Mouse (Mus musculus) neural tube, embryonic 11.5 days (tissue): ENCODE data around the gene Zbtb45. TPM values are rescaled to one million over a fixed set of nuclear protein-coding genes. Genes with fewer than 3 reads are reported as not detected.
A peak's percentile ranks its signal among the peaks of the same experiment; 100 is the strongest.

ENCODE experiments used
- ATAC-seq: fragments of 200-750 bp; cut with Nextera tagmentation; 2 replicates; pipeline ENCODE4 v1.8.0; 2017; ENCODE audit warnings: moderate number of reproducible peaks, mild to moderate bottlenecking, moderate TSS enrichment, moderate library complexity; ENCODE audit not compliant: insufficient read depth, low FRiP score, low TSS enrichment
- DNase-seq: peaks from one replicate; pipeline ENCODE4 v3.0.0-alpha.2; 2015; ENCODE audit warnings: low spot score
- H3K27ac ChIP-seq: fragments of 300-500 bp; sonication (generic); 2 replicates; pipeline ENCODE4 v1.5.1; 2014; ENCODE audit warnings: low read depth, mild to moderate bottlenecking, low read length
- H3K27me3 ChIP-seq: fragments of 300-500 bp; sonication (generic); 2 replicates; pipeline ENCODE4 v1.6.1; 2014; ENCODE audit warnings: mild to moderate bottlenecking, low read length, mixed read lengths; ENCODE audit not compliant: control insufficient read depth, insufficient read depth
- H3K36me3 ChIP-seq: fragments of 300-500 bp; sonication (generic); 2 replicates; pipeline ENCODE4 v1.6.1; 2014; ENCODE audit warnings: mild to moderate bottlenecking, low read length, moderate library complexity, mixed read lengths; ENCODE audit not compliant: control insufficient read depth, insufficient read depth
- H3K4me1 ChIP-seq: fragments of 300-500 bp; sonication (generic); 2 replicates; pipeline ENCODE4 v1.6.1; 2014; ENCODE audit warnings: low read length, mixed read lengths; ENCODE audit not compliant: control insufficient read depth, insufficient read depth
- H3K4me2 ChIP-seq: fragments of 300-500 bp; sonication (generic); 2 replicates; pipeline ENCODE4 v1.6.1; 2014; ENCODE audit warnings: low read depth, mild to moderate bottlenecking, moderate library complexity
- H3K4me3 ChIP-seq: fragments of 300-500 bp; sonication (generic); 2 replicates; pipeline ENCODE4 v1.5.1; 2014; ENCODE audit warnings: low read depth, low read length
- H3K9ac ChIP-seq: fragments of 300-500 bp; sonication (generic); 2 replicates; pipeline ENCODE4 v1.6.1; 2014; ENCODE audit warnings: mild to moderate bottlenecking, low read length
- H3K9me3 ChIP-seq: fragments of 300-500 bp; sonication (generic); 2 replicates; pipeline ENCODE4 v1.6.1; 2016; ENCODE audit warnings: low read length; ENCODE audit not compliant: control insufficient read depth
- WGBS: fragments of 180-500 bp; shearing (Covaris S2); extraction: QIAGEN DNeasy Blood & Tissue Kit; methylation state at CpG from one replicate; pipeline ENCODE4 v1.1.7; 2014; 5-methylcytosine and 5-hydroxymethylcytosine counted together
- polyA plus RNA-seq: library from polyadenylated mRNA; unstranded; fragments of >200 nt; fragmentation: Nextera tagmentation; extraction: Ambion mirVana; gene quantifications from 2 replicates; pipeline ENCODE4 v1.2.1, GENCODE M21; 2014

Gene Zbtb45
- polyA plus RNA-seq, 1 experiment from 2014 or later: 33.5 TPM

DNA sequence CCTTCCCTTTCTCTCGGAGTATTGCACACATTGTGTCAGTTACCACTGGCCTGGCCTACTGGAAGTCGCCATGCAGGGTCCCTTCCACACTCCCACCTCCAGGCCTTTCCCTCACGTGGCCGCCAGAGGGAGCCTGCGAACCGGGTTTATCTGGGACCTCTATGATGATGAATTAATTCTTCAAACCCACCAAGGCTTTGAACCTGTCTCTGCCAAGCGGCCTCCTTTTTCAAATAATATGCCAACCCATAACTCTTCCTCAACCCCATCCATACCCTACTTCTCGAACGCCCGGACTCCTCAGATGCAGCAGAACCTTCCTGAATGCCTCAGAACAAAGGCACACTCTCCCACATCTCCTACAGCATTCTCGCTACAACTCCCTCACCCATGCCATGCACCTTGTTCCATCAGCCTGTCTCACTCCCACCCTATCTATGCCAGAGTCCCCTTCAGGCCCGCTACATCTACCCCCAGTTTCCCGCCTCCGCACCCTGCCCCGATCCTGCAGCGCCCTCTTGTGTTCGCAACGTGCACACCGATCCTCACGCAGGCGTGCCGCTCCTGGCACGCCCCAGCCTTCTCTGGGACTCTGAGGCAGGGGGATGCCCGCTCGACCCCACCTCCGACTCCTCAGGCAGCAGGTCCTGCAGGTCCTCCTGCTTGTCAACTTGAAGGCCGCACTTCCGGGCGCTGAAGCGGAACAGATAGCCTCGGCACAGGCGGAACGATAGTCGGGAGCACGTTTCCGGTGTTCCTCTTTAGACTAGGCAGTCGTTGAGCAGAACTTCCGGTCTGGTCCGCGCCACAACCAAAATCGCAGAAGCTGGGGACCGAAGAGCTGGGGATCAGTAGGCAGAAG lies 460 bp downstream of the Zbtb45 start:
- peak; percentile 83 for ATAC-seq
- WGBS: 1% methylated on average over 42 of the region's 42 CpGs
- Histone ChIP-seq H3K4me2 (peak overlapping the region; percentile 83), H3K36me3 (peaks cover 5% of the 10 kb centered on the region; the same call in 1 of the 2 replicates), H3K4me1 (peaks cover 8% of the 10 kb centered on the region), H3K27ac (peak overlapping the region; percentile 93), H3K27me3 (peaks cover 7% of the 10 kb centered on the region), H3K9me3 (no peaks in the 10 kb centered on the region), H3K4me3 (peak overlapping the region; percentile 64), H3K9ac (peak overlapping the region; percentile 87)
- DNase-seq: peak; percentile 96

GRCm38 (mm10) chr7:13007341-13008092 lies 2.3 kb downstream of the Zbtb45 start:
- H3K27ac ChIP-seq: no peak overlapping the region
- WGBS: 28% methylated on average over 57 of the region's 57 CpGs
- H3K36me3 ChIP-seq: peaks cover 5% of the 10 kb centered on the region; the same call in 1 of the 2 replicates
- ATAC-seq (no peak), DNase-seq (no peak)
- H3K9ac ChIP-seq: peak overlapping the region; percentile 11; the same call in 1 of the 2 replicates
- H3K4me3 ChIP-seq: peak overlapping the region; percentile 12; the same call in 1 of the 2 replicates
- no peaks in the 10 kb centered on the region for H3K9me3 ChIP-seq
- H3K27me3 ChIP-seq: peaks cover 7% of the 10 kb centered on the region
- peak overlapping the region; percentile 24 for H3K4me2 ChIP-seq
- H3K4me1 ChIP-seq: peaks cover 8% of the 10 kb centered on the region

DNA sequence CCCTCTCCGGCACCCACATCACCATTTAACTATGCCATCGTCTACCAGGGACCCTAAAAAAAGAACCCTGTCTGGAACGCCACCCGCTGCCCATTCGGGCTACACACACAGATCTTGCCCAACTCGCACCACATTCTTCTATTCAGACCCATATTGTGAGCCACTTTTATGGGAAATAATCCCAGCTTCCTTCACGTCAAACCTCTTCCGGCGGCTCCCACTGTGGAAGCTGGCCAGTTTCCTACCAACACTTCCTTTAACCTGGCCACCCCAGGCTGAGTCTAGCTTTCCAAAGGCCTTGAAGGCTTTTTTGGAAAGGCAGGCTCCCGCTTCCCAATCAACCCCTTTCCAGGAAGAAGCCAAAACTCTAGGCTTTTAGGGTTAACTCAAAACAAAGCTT lies 3.3 kb downstream of the Zbtb45 start:
- Histone ChIP-seq H3K27me3 (peaks cover 7% of the 10 kb centered on the region), H3K9ac (no peak overlapping the region), H3K4me2 (no peak overlapping the region), H3K4me1 (peaks cover 8% of the 10 kb centered on the region), H3K9me3 (no peaks in the 10 kb centered on the region), H3K36me3 (peaks cover 5% of the 10 kb centered on the region; the same call in 1 of the 2 replicates), H3K27ac (no peak overlapping the region), H3K4me3 (no peak overlapping the region)
- 91% methylated on average over 10 of the region's 10 CpGs for WGBS
- ATAC-seq (no peak), DNase-seq (no peak)

DNA sequence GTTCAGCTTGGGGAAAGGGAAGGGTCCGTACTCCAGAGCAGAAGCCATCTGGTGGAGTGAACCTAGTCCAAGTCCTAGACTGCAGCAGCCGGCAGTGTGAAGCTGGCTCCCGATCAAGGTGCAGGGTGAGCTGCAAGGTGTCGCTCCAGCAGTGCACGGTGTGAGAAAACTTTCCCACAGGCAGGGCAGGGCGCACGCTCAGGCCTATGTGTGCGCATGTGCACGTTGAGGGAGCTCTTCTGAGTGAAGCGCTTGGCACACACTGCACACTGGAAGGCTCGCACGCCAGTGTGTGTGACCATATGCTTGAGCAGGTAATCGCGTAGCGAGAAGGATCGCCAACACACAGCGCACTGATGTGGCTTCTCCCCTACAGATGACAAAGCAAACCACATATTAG lies 3.8 kb downstream of the Zbtb45 start:
- Histone ChIP-seq H3K4me1 (peaks cover 8% of the 10 kb centered on the region), H3K9me3 (no peaks in the 10 kb centered on the region), H3K9ac (no peak overlapping the region), H3K27me3 (peaks cover 7% of the 10 kb centered on the region), H3K4me3 (no peak overlapping the region), H3K36me3 (peaks cover 5% of the 10 kb centered on the region; the same call in 1 of the 2 replicates), H3K27ac (no peak overlapping the region), H3K4me2 (no peak overlapping the region)
- DNase-seq (no peak), ATAC-seq (no peak)
- 91% methylated on average over 17 of the region's 17 CpGs for WGBS

DNA sequence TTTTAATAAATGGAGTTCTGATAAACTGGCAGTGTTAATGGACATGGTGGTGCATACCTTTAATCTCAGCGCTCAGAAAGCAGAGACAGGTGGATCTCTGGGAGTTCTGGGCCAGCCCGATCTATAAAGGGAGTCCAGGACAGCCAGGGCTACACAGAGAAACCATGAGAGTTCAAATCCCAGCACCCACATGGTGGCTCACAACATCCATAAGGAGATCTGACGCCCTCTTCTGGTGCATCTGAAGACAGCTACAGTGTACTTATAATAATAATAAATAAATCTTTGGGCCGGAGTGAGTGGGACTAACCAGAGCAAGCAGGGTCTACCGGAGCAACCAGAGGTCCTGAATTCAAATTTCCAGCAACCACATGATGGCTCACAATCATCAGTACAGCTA lies 6.5 kb downstream of the Zbtb45 start:
- no peak overlapping the region for H3K9ac ChIP-seq
- H3K4me2 ChIP-seq: no peak overlapping the region
- H3K27ac ChIP-seq: no peak overlapping the region
- no peak overlapping the region for H3K4me3 ChIP-seq
- H3K9me3 ChIP-seq: no peaks in the 10 kb centered on the region
- no peak for ATAC-seq
- 75% methylated on average over 5 of the region's 5 CpGs for WGBS
- H3K27me3 ChIP-seq: peaks cover 7% of the 10 kb centered on the region
- peaks cover 5% of the 10 kb centered on the region; the same call in 1 of the 2 replicates for H3K36me3 ChIP-seq
- no peak for DNase-seq
- H3K4me1 ChIP-seq: peaks cover 3% of the 10 kb centered on the region

DNA sequence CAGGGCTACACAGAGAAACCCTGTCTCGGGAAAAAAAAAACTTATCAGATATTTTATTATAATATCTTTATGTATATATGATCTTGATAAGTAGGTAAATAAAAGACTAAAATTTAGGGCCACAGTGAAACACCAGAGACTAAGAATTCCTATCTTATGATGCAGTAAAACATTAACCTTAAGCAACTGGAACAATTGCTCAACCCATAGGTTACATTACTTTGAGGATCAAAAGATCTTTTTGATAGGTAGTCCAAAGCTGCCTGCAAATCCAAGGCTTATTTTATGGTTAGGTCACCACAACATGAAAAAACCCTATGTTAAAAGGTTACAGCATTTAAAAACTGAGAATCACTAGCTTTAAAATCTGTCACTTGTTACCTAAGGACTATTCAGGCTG lies 8.2 kb downstream of the Zbtb45 start:
- Histone ChIP-seq H3K9ac (no peak overlapping the region), H3K27ac (no peak overlapping the region), H3K4me2 (no peak overlapping the region), H3K27me3 (no peaks in the 10 kb centered on the region), H3K4me3 (no peak overlapping the region), H3K9me3 (no peaks in the 10 kb centered on the region), H3K4me1 (no peaks in the 10 kb centered on the region), H3K36me3 (peaks cover 3% of the 10 kb centered on the region; the same call in 1 of the 2 replicates)
- ATAC-seq (no peak), DNase-seq (no peak)
- 83% methylated on average over 1 of the region's 1 CpGs for WGBS

DNA sequence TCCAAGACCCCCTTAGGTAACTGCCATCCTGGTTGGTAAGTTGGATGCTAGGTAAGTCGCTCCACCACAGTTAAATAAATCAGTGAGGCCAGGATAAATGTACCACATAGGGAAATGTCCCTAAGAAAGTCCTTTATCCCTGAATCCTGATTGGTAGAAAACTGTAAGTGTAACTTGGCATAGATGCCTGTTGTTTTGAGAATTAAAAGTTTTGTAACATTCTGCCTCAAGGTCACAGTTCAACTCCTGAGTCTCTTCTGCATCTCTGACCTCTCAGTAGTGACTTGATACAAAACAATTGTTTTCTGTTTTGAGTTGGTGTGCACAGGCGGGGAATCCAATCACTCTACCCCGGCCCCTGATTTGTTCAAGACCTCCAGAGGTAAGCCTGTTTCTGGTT lies 11.0 kb downstream of the Zbtb45 start, which contains the start of gene Trim28:
Gene Trim28 (plus strand): TSS at position 264 of the 400 bp plus-strand sequence.
- H3K4me3 ChIP-seq: no peak within 1 kb of the TSS
- no peaks in the 10 kb centered on the region for H3K27me3 ChIP-seq
- no peaks in the 10 kb centered on the region for H3K4me1 ChIP-seq
- no peak within 1 kb of the TSS for H3K9ac ChIP-seq
- no peak within 1 kb of the TSS for H3K4me2 ChIP-seq
- WGBS: 85% methylated on average over 3 of the region's 3 CpGs
- ATAC-seq: no peak
- no peaks in the 10 kb centered on the region for H3K9me3 ChIP-seq
- no peaks in the 10 kb centered on the region for H3K36me3 ChIP-seq
- no peak within 1 kb of the TSS for H3K27ac ChIP-seq
- no peak for DNase-seq

GRCm38 (mm10) chr7:12998053-12998452 lies 11.8 kb downstream of the Zbtb45 start, which contains the start of gene Slc27a5:
Slc27a5 (minus strand) TSS chr7:12998192.
- no peak within 1 kb of the TSS for H3K4me2 ChIP-seq
- no peak within 1 kb of the TSS for H3K9ac ChIP-seq
- ATAC-seq: no peak
- no peak for DNase-seq
- no peak within 1 kb of the TSS for H3K4me3 ChIP-seq
- H3K9me3 ChIP-seq: no peaks in the 10 kb centered on the region
- no peaks in the 10 kb centered on the region for H3K4me1 ChIP-seq
- no peak within 1 kb of the TSS for H3K27ac ChIP-seq
- no peaks in the 10 kb centered on the region for H3K27me3 ChIP-seq
- no peaks in the 10 kb centered on the region for H3K36me3 ChIP-seq
- WGBS: 84% methylated on average over 5 of the region's 5 CpGs
